21 mouse cellular contexts compared by ENCODE assay signal in genomic region chr11:83879130-83879529, GRCm38 (mm10). TPM values are rescaled to one million over a fixed set of nuclear protein-coding genes. Genes with fewer than 3 reads are reported as not detected.
DNase-seq lines count a peak whose midpoint lies in the region; ATAC-seq and TF ChIP-seq lines count a peak whose summit lies in the region.
"Had no signal": no experiment of that assay in that cellular context is flagged by ENCODE, and none has a peak within 500 bp of the region (broad histone marks: within the 10 kb centered on the region; RNA-seq: fewer than 3 reads in every experiment).

No protein-coding gene starts in this region.

- DNase-seq in embryonic facial prominence, embryonic 14.5 days (ENCODE audit: low spot score): peak; percentile 9
- no peak for DNase-seq in embryonic facial prominence, embryonic 10.5 days (ENCODE audit: low spot score)
- DNase-seq in lung, postnatal 25 days (ENCODE audit: low spot score): no peak
- DNase-seq in CH12.LX (ENCODE audit: extremely low read depth): no peak
- peak; percentile 59 for DNase-seq in lung, postnatal 0 days (ENCODE audit: low spot score)
- no peak for DNase-seq in frontal cortex, postnatal 10 days (ENCODE audit: low spot score in 2 of 2)
- DNase-seq in left cerebral cortex, adult 2 months (ENCODE audit: extremely low spot score in 1 of 2, low spot score in 2 of 2): no peak
- DNase-seq: heart, postnatal 36 days; kidney, adult 9 months; layer of hippocampus, postnatal 36 days; thymus, postnatal 14 days had no signal

- no peak overlapping the region for H3K4me3 ChIP-seq in embryonic facial prominence, embryonic 14.5 days (ENCODE audit: low read depth, low read length)
- no peak overlapping the region for H3K4me3 ChIP-seq in embryonic facial prominence, embryonic 10.5 days
- no peak overlapping the region for H3K4me3 ChIP-seq in lung, embryonic 15.5 days
- H3K4me3 ChIP-seq in CH12.LX (replicated peaks in 1 of 3; ENCODE audit: low read depth in 2 of 3, low read length in 2 of 3, poor library complexity in 1 of 3): no peak overlapping the region
- no peak overlapping the region for H3K4me3 ChIP-seq in lung, postnatal 0 days (ENCODE audit: low read depth, low read length)
- no peak overlapping the region for H3K4me3 ChIP-seq in left cerebral cortex, adult 2 months
- H3K4me3 ChIP-seq: erythroblast, embryonic 14.5 days; heart, embryonic 13.5 days; liver, embryonic 12.5 days; megakaryocyte, embryonic 14.5 days had no signal

- H3K4me1 ChIP-seq in embryonic facial prominence, embryonic 14.5 days (ENCODE audit: control insufficient read depth, insufficient read depth, low read length): no peaks in the 10 kb centered on the region
- peaks cover 5% of the 10 kb centered on the region; the same call in 1 of the 2 replicates for H3K4me1 ChIP-seq in embryonic facial prominence, embryonic 10.5 days
- H3K4me1 ChIP-seq in lung, embryonic 15.5 days: peaks cover 37% of the 10 kb centered on the region
- peaks cover 23 to 47% of the 10 kb centered on the region in 2 experiments for H3K4me1 ChIP-seq in CH12.LX (ENCODE audit: control insufficient read depth in 1 of 2, insufficient read depth in 2 of 2)
- H3K4me1 ChIP-seq in lung, postnatal 0 days (ENCODE audit: insufficient read depth, low read depth, low read length): peaks cover 14% of the 10 kb centered on the region; the same call in 1 of the 2 replicates

- dilution Hi-C loops in CH12.LX (cut with MboI; ENCODE audit: extremely low pct_ligation_motif_present, extremely low pct_unique_long_range_greater_than_20kb, low sequenced_read_pairs): no loop called here

- H3K9me3 ChIP-seq in embryonic facial prominence, embryonic 14.5 days (ENCODE audit: control insufficient read depth, low read length): no peaks in the 10 kb centered on the region
- no peaks in the 10 kb centered on the region for H3K9me3 ChIP-seq in embryonic facial prominence, embryonic 10.5 days
- H3K9me3 ChIP-seq in lung, embryonic 15.5 days: no peaks in the 10 kb centered on the region
- H3K9me3 ChIP-seq in CH12.LX (replicated peaks; ENCODE audit: low read length): no peaks in the 10 kb centered on the region
- H3K9me3 ChIP-seq in lung, postnatal 0 days (ENCODE audit: low read length): no peaks in the 10 kb centered on the region
- H3K9me3 ChIP-seq: heart, embryonic 13.5 days; liver, embryonic 12.5 days; megakaryocyte, embryonic 14.5 days had no signal

- TF ChIP-seq POLR2A in CH12.LX (IDR thresholded peaks at IDR 0.05; ENCODE audit: low read depth, low read length): no peak

- H3K9ac ChIP-seq in embryonic facial prominence, embryonic 14.5 days (ENCODE audit: low read depth, low read length): no peak overlapping the region
- no peak overlapping the region for H3K9ac ChIP-seq in lung, embryonic 15.5 days
- H3K9ac ChIP-seq in CH12.LX (ENCODE audit: insufficient read depth, low read depth): no peak overlapping the region
- H3K9ac ChIP-seq in lung, postnatal 0 days (replicated peaks; ENCODE audit: low read depth): no peak overlapping the region
- H3K9ac ChIP-seq: heart, embryonic 13.5 days; liver, embryonic 12.5 days had no signal

- 69% methylated on average over 3 of the region's 3 CpGs for WGBS in embryonic facial prominence, embryonic 14.5 days
- WGBS in embryonic facial prominence, embryonic 10.5 days: 89% methylated on average over 3 of the region's 3 CpGs
- 19% methylated on average over 3 of the region's 3 CpGs for WGBS in lung, embryonic 15.5 days
- 18% methylated on average over 3 of the region's 3 CpGs for WGBS in lung, postnatal 0 days

- in situ Hi-C loops in CH12.LX (cut with MboI; ENCODE audit: low pct_ligation_motif_present, low pct_unique_long_range_greater_than_20kb, low sequenced_read_pairs): no loop called here

- TF ChIP-seq EP300 in CH12.LX (IDR thresholded peaks at IDR 0.05; ENCODE audit: low read length): peak; percentile 30; the same call in 1 of the 2 replicates
- TF ChIP-seq EP300 in lung, postnatal 0 days (IDR thresholded peaks at IDR 0.05): 0 out of 2 replicates have a peak, but pooled peaks have one; percentile 1

- H3K27me3 ChIP-seq in embryonic facial prominence, embryonic 14.5 days (replicated peaks; ENCODE audit: control insufficient read depth, insufficient read depth, low read length): no peaks in the 10 kb centered on the region
- no peaks in the 10 kb centered on the region for H3K27me3 ChIP-seq in embryonic facial prominence, embryonic 10.5 days (replicated peaks; ENCODE audit: low read depth, poor library complexity, severe bottlenecking)
- no peaks in the 10 kb centered on the region for H3K27me3 ChIP-seq in lung, embryonic 15.5 days
- no peaks in the 10 kb centered on the region for H3K27me3 ChIP-seq in CH12.LX (replicated peaks)
- H3K27me3 ChIP-seq in lung, postnatal 0 days (replicated peaks; ENCODE audit: insufficient read depth, low read length): no peaks in the 10 kb centered on the region
- H3K27me3 ChIP-seq: heart, embryonic 13.5 days; liver, embryonic 12.5 days had no signal

- TF ChIP-seq CTCF in CH12.LX (conservative IDR thresholded peaks at IDR 0.05 in 1 of 2, IDR thresholded peaks at IDR 0.05 in 1 of 2; ENCODE audit: low read depth in 2 of 2, low read length in 2 of 2): no peak
- TF ChIP-seq CTCF in lung, postnatal 0 days (IDR thresholded peaks at IDR 0.05): no peak
- TF ChIP-seq CTCF in left cerebral cortex, adult 2 months (IDR thresholded peaks at IDR 0.05): no peak

- H3K36me3 ChIP-seq in embryonic facial prominence, embryonic 14.5 days (ENCODE audit: control insufficient read depth, insufficient read depth, low read length): no peaks in the 10 kb centered on the region
- no peaks in the 10 kb centered on the region for H3K36me3 ChIP-seq in embryonic facial prominence, embryonic 10.5 days (replicated peaks)
- H3K36me3 ChIP-seq in lung, embryonic 15.5 days: no peaks in the 10 kb centered on the region
- peaks cover 0 to 4% of the 10 kb centered on the region in 2 experiments for H3K36me3 ChIP-seq in CH12.LX (replicated peaks in 1 of 2; ENCODE audit: control insufficient read depth in 1 of 2, insufficient read depth in 1 of 2, low read length in 1 of 2)
- no peaks in the 10 kb centered on the region for H3K36me3 ChIP-seq in lung, postnatal 0 days (ENCODE audit: insufficient read depth, low read length)
- H3K36me3 ChIP-seq: heart, embryonic 13.5 days; liver, embryonic 12.5 days had no signal

- no peak for TF ChIP-seq RAD21 in CH12.LX (IDR thresholded peaks at IDR 0.05; ENCODE audit: low read depth, low read length)

- no peak overlapping the region for H3K4me2 ChIP-seq in embryonic facial prominence, embryonic 14.5 days (ENCODE audit: low read depth, low read length)
- no peak overlapping the region for H3K4me2 ChIP-seq in lung, embryonic 15.5 days
- H3K4me2 ChIP-seq in CH12.LX (ENCODE audit: insufficient read depth, low read depth, poor library complexity, severe bottlenecking): peak overlapping the region; percentile 32
- no peak overlapping the region for H3K4me2 ChIP-seq in lung, postnatal 0 days (replicated peaks; ENCODE audit: low read depth, low read length)
- H3K4me2 ChIP-seq: heart, embryonic 13.5 days; liver, embryonic 12.5 days had no signal

- intact Hi-C loops in left cerebral cortex, adult 2 months (cut with DNase I): no loop called here

- ATAC-seq in embryonic facial prominence, embryonic 14.5 days (ENCODE audit: low read depth): no peak
- no peak for ATAC-seq in lung, embryonic 15.5 days (ENCODE audit: borderline replicate concordance, extremely low read depth, low FRiP score, low TSS enrichment)
- no peak for ATAC-seq in lung, postnatal 0 days
- ATAC-seq: forebrain, embryonic 14.5 days; midbrain, embryonic 16.5 days had no signal

- H3K27ac ChIP-seq in embryonic facial prominence, embryonic 14.5 days (replicated peaks; ENCODE audit: low read depth, low read length): no peak overlapping the region
- no peak overlapping the region for H3K27ac ChIP-seq in embryonic facial prominence, embryonic 10.5 days (replicated peaks)
- peak overlapping the region; percentile 91 for H3K27ac ChIP-seq in lung, embryonic 15.5 days
- H3K27ac ChIP-seq in CH12.LX (ENCODE audit: insufficient read depth, low read depth): no peak overlapping the region
- peak overlapping the region; percentile 89 for H3K27ac ChIP-seq in lung, postnatal 0 days (ENCODE audit: low read length)
- H3K27ac ChIP-seq in left cerebral cortex, adult 2 months: no peak overlapping the region
- H3K27ac ChIP-seq: heart, embryonic 13.5 days; liver, embryonic 12.5 days; stomach, postnatal 0 days had no signal

- no peaks in the 10 kb centered on the region for H3K79me2 ChIP-seq in CH12.LX (replicated peaks; ENCODE audit: control insufficient read depth, extremely low read depth, insufficient read depth, poor library complexity, severe bottlenecking)

TF ChIP-seq in CH12.LX, 34 proteins besides CTCF, POLR2A, EP300 and RAD21:
- TF ChIP-seq ETS1 (conservative IDR thresholded peaks at IDR 0.05; ENCODE audit: low read depth, low read length) (no peak), RCOR1 (conservative IDR thresholded peaks at IDR 0.05; ENCODE audit: low read depth, low read length) (no peak), IRF4 (IDR thresholded peaks at IDR 0.05; ENCODE audit: low read depth, low read length) (peak; percentile 31; the same call in 1 of the 2 replicates), BHLHE40 (IDR thresholded peaks at IDR 0.05; ENCODE audit: low read depth, low read length) (no peak)
TF ChIP-seq in CH12.LX: peak in this region for 1.

RNA-seq across cellular contexts. Expression of gene Hnf1b, which starts 29.3 kb away (rescaled TPM):
- polyA plus RNA-seq in embryonic facial prominence, embryonic 14.5 days (2014; fragmentation: Nextera tagmentation; extraction: Ambion mirVana): 0.09 TPM in 1 of 2 replicates, not detected in the other
- 0.07 and 0.18 TPM in 2 replicates for polyA plus RNA-seq in embryonic facial prominence, embryonic 10.5 days (2016; fragmentation: Nextera tagmentation; extraction: Ambion mirVana)
- polyA plus RNA-seq in lung, embryonic 15.5 days (2015; fragmentation: Nextera tagmentation; extraction: Ambion mirVana): 8.3 and 9.5 TPM in 2 replicates
- 0.25 and 0.42 TPM in 2 replicates for total RNA-seq in CH12.LX (2012; rRNA removed)
- 0.11 TPM in 1 of 2 replicates, not detected in the other for total RNA-seq in CH12.LX (2014; rRNA removed)
- 3.0 and 3.2 TPM in 2 replicates for polyA plus RNA-seq in CH12.LX (2012; ENCODE audit: insufficient read length, low read depth)
- 9.0 and 11.4 TPM in 2 replicates for polyA plus RNA-seq in lung, postnatal 0 days (2015; fragmentation: Nextera tagmentation; extraction: Ambion mirVana)
- under 1 TPM; 0.23 to 0.75 TPM for total RNA-seq in left cerebral cortex, adult 2 months (2021)
- total RNA-seq: adrenal gland, postnatal 36 days; gastrocnemius, adult 18-20 months; heart, postnatal 36 days had no signal
- polyA plus RNA-seq: erythroblast, embryonic 14.5 days had no signal

Comparison
In these comparisons a context has a peak if more than half of its experiments do, and no peak if none do; other contexts are left out.
1. DNase-seq: peak in embryonic facial prominence, embryonic 14.5 days (single experiment) and lung, postnatal 0 days (single experiment); none in embryonic facial prominence, embryonic 10.5 days (single experiment), lung, postnatal 25 days (single experiment), CH12.LX (single experiment), frontal cortex, postnatal 10 days (0 of 2) and left cerebral cortex, adult 2 months (0 of 2).
2. H3K27ac ChIP-seq: peak in lung, embryonic 15.5 days (single experiment) and lung, postnatal 0 days (single experiment); none in embryonic facial prominence, embryonic 14.5 days (single experiment), embryonic facial prominence, embryonic 10.5 days (single experiment), CH12.LX (single experiment) and left cerebral cortex, adult 2 months (single experiment).